Mouse (Mus musculus) kidney, adult 8-10 months (tissue): Measurements from ENCODE around the gene Foxn3.

Experiments used
- DNase-seq, 2 experiments: peaks; one replicate each; pipeline ENCODE4 v3.0.0; 2022

The Foxn3 gene

DNA sequence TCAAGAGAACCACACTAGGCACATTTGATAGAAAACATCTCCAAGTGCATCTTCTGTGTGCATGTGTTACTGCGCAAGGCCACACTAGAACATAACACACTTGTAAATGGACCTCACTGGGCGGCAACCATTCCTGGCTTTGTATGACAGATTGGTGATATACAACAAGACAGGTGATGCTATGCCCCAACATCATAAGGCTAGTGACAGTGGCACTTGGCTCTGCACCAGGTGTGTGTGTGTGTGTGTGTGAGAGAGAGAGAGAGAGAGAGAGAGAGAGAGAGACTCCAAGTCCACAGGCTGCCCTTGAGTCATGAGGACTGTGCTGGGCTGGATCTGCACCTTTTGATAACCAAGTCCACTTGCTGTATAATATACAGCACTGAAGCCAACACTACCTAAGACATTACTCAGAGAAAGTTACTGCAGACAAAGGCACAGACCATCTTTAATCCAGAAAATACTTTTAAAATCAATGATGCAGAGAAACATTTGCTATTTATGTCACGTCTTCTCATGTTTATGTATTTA lies 242.4 kb downstream of the Foxn3 start:
- no peak for DNase-seq

DNA sequence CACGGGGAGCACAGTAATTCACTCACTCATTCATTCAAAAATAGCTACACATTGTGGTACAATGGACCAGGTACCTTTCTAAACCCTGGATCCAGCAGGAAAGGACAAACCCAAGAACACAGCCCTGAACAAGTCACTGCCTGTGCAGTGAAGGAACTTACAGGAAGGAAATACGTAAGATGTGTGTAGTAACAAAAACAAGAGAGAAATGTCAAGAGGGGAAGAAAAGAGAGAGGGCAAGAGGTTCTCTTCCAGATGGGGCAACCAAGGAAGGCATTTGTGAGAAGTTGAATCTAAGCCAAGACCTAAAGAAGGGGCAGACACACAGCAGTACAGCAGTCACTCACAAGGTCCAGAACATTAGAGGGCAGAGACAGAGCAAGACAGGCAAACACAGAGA lies 243.5 kb downstream of the Foxn3 start:
- no peak for DNase-seq

DNA sequence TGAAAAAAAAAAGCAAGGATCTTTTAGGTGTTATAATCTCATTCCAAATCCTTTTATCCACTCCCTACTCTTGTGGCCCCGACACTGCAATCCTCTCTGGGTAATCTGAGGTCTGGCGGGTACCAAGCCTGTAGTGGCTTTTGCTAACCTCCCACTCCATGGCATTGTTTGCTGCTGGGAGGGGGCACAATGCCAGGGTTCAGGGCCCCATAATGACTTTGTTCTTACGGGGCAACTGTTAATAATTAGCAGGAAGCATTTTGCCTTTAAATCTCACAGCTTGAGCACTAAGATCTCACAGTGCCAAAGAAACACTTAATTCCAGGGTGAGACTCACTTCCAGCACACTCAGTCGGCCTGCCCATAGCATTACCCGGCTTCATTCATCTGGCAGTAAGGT lies 244.2 kb downstream of the Foxn3 start:
- peak; percentile 33 to 43 for DNase-seq

DNA sequence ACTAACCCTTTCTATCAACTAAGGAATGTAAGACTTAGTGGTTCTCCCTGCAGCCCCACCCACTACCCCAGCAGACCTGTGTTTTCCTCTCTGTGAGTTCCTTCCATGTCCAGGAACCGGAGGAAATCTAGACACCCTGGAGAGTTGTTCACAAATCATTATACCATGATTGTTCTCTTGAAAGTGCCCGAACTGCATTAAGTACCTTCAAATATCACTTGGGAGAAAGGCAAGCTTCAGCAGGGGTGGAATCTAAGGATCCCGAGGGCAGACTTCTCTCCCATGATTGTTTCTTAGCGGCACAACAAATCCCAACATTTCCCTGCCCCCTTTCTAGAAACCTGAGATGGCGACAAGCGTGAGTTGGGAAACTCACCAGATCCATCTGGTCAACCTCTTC lies 247.5 kb downstream of the Foxn3 start:
- no peak for DNase-seq

DNA sequence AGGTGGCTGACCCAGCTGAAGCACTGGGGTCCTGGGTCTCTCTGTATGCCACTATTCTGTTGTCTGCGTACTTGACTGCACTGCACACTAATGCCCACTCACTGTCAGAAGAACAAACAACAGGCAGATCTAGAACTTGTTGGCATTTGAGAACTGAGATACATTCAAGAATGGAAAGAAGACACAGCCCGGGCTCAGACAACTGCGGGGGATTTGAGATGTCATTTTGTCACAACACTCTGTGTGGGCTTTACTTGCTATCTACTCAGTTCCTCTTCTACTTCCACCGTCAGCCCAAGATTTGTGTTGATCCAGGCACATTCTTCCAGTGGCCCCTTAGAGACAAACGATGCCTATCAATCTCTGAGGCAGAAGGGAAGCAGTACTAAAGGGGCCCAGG lies 248.6 kb downstream of the Foxn3 start:
- DNase-seq: no peak

DNA sequence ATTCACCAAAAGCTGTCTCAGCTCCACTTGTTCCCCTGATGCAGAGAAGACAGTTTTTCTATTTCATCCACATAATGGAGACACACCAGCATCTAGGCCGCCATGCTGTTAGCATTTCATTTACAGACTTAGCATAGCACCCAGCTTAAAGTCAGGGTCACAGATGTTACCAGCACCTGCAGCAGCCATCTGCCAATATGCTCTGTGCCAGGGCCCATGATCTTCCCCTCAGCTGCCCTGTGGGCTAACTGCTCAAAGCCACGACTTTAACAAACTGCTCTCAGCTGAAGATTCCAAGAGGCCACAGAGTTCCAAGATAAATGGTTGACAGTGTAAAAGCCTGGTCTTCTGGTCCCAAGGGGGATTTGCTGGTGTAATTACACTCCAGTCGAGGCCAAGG lies 252.1 kb downstream of the Foxn3 start:
- no peak for DNase-seq

DNA sequence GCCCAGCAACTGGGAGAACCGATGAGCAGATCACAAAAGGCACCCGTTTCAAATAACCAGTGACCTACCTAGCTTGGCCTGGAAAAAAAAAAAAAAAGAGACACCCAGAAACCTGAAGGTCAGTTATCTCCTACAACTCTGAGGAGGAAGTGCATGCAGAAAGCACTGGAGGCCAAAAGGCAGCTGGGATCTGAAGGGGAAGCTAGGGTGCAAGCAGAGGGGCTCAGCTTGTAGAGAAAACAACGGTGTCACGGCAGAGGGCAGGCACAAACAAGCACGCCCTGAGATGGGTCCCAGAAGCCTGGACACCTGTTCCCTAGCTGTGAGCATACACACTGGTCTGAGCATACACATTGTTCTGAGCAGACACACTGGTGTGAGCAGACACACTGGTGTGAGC lies 253.4 kb downstream of the Foxn3 start:
- DNase-seq: no peak

DNA sequence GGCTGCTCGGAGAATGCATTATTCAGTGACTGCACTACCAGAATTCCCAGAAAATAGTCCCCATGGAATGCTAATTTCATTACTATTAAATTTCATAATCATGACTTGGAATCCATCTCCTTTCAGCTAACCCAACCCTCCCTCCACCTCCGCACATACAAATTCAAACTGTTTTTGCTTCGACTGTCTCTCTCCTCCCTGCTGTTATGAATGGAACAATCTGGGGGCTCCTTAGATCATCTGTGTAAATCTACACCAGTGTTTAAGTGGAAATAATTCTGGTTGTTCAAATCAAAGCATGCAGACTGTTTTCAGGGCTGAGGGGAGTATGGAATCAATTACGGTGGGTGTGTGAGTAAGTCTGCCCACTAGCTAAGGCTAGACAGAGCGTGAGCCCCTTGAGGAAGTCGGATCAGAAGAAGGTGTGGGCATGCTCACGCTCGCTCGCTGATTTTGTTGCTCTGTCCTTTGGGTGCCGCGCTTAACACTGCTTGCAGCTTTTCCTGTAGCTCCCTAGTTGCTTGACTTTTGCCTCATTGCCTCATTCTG lies 254.8 kb downstream of the Foxn3 start:
- no peak for DNase-seq

DNA sequence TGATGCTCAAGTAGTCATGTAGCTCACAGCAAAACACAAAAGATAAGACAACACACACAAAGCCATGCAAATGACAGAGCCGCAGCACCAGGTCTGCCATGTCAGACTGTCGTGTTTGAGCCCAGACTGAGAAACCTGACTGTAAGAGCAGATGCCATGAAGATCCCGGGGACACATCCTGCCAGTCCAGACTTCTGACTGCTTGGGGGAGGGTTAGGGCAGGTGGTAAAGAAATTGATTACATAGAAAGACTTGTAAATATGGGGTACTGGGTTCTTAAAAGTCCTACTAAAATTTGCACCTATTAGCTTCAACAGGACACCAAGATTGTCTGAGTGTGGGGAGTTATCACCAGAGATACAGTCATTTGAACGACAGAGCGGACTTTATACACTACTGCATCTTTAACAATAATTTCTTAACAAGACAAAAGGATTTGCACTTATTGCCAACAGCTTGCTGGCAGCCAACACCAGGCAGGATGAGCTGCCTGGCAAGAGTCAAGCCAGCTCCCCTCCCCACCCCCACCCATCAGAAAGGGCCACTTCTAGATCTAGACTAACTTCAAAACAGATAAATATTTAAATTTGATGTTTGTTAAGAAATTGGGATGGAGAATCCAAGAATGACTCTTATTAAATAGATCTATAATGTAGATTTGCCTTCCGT lies 256.7 kb downstream of the Foxn3 start:
- no peak for DNase-seq

DNA sequence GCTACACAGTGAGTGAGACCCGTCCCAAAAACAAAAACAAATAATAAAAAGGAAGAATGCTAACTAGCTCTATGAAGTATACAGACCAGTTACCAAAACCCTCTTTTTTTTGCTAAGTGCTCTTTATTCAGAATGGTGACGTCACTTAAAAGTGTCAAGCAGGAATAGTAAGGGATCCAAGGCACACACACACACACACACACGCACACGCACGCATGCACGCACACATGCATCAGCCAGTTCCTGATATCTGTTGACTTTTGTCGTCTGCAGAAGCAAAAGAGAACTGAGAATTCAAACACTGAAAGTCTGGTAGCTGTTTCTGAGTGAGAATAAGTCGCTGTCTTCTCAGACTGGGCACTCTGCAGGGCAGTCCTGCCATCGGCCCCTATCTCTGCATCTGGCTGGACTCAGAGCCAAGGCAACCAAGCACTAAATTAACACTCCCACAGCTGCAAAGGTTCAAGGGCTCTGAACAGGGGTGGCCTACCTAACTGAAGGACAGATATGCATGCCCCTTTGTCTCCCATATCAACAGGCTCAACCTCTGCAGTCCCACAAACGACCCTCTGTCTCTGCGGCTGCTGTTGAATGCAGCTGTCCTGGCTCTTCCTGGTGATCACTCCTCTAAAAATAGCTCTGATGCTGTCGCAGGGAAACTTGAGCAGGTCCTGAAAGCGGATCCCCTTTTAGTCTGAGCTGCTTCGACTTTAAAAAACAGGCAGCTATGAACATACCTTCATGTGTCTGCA lies 257.4 kb downstream of the Foxn3 start:
- no peak for DNase-seq

DNA sequence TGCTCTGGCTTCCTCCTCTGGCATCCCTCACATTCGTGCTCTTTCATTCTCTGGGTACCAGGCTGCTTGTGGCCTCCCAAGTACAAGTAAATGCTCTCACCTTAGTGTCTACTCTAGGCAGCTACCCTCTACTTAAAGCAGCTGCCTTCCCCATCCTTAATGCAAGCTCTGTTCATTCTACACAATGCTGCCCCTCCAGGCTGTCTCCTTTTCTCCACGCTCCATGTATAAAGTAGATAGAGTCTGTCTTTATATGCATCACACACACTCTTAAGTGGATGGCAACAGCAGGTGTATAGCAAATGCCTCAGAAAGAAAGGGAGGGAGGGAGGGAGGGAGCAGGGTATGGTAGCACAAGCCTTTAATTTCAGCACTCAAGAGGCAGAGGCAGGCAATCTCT lies 258.1 kb downstream of the Foxn3 start:
- no peak for DNase-seq

DNA sequence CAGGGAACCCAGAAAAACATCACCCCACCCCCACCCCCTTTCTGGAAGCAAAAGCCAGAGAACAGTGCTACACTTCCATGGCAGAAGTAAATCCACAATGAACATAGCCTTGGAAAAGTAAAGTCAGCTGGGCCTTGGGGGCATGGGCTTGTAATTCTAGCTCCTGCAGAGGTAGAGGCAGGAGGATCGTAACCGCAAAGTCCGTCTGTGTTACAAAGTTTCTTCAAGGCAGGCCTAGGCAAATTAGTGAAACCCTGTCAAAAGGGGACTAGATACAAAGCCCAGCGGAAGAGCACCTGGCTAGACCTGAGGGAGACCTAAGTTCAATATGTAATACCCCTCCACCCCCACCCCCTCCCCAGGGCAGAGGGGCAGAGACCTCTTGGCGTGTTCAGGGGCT lies 259.3 kb downstream of the Foxn3 start:
- DNase-seq: no peak

DNA sequence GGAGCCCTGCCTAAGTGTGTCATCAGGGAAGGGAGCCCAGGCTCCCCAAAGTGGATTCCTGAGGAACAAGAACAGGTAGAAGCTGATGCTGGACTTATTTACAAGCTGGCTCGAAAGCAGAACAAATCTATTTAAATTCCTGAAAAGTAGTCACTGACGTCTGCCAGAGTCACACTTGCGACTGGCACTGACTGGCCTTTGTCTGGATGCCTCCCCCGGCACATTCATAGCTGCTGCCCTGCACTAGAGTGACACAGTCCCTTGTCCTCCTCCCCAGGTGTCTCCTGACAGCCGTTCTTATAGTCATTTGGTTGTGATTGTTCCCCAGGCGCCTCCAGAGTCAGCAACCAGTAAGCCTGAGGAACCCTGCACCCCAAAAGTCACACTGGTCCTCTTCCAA lies 259.8 kb downstream of the Foxn3 start:
- DNase-seq: no peak

DNA sequence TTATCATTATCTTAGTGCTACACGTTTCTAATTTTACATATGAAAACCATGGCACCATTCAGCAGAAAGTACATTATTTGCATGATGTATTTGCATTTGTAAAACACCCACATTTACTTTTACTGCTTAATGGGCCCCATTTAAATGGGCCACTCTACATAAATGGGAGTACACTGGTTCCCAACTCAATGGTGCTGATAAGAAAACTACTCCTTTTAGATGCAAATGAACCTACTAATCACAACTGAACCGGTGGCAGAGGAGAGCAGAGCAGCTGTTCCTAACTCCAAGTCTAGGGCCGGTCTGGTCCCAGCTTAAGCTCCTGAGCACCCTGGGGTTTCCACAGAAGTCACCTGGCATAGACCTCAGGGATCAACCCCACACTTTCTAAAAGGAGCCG lies 263.5 kb downstream of the Foxn3 start:
- no peak for DNase-seq

DNA sequence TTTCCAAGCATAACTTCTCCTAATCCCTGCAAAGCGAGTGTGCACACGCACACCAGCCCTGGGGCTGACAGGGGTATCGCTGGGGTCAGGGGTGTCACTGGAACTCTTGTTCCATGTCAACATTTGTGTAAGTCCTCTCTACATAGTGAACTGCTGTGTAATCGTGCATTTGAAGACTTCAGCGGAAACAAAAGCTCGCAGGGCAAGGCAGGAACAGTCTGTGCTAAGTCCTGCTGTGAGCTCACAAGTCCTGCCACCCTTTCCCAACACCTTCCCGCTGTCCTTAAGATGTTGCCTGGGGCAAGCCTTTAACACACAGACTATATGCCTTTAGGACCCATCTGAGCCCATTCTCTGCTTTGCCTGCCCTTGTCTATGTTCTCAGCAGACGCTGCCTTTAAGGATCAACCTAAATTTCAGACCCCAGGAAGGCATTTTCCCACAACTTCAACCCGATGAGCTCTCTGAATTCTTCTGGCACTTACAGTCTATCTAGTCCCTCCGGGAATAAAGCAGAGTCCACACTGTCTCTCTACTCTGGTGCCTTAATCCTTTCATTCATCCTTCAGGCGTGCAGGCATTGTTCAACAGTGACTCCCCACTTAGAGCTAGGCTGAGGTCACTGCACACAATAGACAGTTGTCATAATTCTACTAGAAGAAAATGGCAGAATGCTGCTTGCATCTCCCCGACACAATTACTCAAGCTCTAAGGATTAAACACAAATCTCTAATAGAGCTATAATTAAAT lies 264.4 kb downstream of the Foxn3 start:
- no peak for DNase-seq

DNA sequence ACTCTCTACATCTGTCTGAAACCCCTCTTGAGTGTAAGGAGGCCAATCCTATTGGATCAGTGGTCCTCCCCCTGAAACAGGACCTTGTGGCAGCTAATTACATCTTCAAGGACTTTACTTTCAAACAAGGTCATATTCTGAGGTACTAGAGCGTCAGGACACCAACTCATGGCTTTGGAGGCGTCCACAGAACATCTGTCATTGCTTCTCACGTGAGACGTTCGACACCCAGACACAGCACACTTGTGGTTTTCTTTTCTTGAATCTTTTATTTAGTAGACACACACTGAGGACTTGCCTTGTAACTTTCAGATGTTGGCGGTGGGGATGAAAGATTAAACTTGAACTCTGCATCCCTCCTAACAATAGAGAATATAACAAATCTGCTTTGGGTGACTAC lies 265.1 kb downstream of the Foxn3 start:
- DNase-seq: no peak

DNA sequence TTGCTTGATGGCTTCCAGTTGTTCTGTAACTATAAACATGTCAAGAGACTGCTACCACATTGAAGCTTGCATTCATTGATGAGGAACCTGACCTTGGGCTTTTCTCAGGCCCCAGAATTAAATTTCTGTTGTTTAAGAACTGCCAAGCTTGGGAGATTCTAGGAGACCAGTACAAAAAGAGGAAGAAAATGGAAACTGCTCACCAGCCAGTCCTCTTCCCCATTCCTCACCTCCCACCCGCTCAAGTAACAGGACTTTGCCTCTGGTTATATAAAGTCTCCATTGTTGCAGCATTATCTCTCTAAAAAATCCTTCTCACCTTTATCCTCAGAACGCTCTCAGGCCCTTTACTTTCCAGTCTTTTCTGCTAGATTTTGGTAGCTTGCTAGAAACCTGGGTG lies 265.6 kb downstream of the Foxn3 start:
- no peak for DNase-seq

DNA sequence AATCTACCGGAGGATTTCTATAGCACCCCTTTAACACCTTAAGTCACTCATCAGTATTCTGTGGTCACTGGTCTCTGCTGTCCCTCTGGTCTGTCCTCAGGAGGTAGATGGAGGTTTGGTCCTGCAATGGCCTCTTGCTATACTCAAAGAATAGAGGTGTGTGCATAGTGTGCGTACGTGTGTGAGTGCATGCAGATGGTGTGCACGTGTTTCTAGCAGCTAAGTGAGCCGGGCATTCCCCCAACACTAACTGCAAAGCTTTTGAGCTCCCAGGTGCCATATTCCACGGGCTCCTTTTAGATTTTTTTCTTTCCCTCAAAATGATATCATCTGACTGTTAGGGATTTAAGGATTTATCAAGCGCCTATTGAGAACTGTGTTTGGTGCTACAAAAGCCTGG lies 269.9 kb downstream of the Foxn3 start:
- DNase-seq: no peak

DNA sequence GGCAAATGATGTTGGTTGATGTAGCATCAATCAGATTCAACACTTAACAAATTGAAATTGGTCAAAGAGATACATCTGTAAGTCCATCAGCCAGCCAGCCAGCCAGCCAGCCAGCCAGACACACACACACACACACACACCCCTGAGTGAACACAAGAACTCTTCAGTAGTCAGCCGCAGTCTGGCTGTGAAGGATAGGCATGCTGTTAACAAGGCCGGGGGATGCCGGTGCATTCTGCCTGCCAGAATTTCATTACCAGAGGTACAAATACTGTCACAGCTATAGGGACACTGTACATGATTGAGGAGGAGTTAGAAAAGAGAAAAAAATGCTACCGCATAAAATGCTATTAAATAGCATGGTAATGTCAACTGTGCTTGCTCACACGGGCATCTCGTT lies 271.2 kb downstream of the Foxn3 start:
- DNase-seq: no peak

DNA sequence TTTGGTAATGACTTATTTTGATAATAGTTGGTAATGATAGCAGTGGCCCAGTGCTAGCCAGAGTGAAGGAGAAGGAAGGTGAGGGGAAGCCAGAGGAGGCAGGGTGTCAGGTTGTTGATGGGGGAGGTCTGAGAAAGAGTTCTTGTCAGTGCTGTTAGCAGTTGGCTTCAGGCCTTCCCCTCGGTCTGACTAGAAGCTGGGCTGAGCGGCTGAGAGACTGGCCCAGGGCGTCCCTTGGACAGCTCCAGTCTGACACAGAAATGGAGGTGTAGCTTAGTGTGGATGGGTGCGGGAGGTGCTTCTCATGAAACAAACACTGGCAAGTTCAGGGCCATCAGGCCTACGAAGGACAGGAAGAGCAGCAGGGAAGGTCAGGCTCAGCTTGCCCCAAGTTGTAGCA lies 276.3 kb downstream of the Foxn3 start:
- no peak for DNase-seq

DNA sequence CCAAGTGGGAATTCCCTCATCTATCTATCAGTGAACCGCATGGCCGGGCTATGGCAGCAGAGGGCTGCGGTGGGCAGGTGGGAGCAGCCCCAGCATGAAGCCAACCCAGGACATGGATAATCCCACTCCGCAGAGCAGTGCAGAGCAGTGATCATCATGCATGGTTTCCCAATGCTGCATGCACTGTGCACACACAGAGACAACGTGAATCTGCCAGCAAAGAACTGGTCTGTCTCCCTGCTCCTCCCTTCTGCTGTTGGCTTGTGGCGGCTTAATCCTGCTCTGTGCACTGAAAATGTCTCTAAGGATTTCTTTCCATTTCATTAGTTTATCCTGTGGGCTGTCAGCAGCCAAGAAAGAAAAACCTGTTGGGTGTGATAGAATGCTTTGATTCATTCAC lies 276.7 kb downstream of the Foxn3 start:
- no peak for DNase-seq

DNA sequence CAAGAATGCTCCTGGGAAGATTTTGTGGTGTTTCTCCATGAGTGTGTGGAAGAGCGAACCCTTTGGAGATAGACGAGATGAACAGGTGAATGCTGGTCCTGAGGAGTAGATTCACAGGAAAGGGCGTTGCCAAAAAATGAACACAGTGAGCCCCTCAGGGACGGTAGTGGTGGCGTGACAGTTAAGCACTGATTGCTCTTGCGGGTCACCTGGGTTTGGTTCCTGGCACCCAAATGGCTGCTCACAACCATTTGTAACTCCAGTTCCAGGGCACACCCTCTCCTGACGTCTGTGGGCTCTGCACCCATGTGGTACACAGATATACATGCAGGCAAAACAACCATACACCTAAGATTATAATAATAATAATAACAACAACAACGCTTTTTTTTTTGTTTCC lies 277.7 kb downstream of the Foxn3 start:
- DNase-seq: no peak

DNA sequence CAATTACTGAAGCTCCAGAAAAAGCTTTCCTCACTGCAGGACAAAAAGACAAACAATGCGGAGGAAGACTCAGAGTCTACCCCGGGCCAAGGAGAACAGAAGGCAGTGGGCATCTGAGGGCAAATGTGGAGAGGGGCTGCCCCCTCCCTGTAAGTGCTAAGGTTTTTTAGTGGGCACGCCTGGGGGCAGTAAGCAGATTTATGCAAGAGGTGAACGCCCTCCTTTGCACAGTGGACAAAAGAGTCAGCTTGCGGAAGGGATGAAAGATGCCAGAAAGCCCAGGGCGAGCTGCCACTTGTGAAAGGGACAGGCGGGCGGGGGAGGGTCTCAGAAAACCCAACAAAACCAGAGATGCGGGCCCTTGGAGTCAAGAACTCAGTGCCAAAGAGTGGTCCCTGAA lies 278.2 kb downstream of the Foxn3 start:
- no peak for DNase-seq
